Mouse (Mus musculus) spleen, adult 2 months (tissue): ENCODE data around the gene R3hdm4. TPM values are rescaled to one million over a fixed set of nuclear protein-coding genes. Genes with fewer than 3 reads are reported as not detected.
A peak's percentile ranks its signal among the peaks of the same experiment; 100 is the strongest.
"Not testable (repeated sequence)": the region's sequence is repeated elsewhere in the genome, so short reads cannot be mapped to it uniquely, and the experiment has no call there.

ENCODE experiments used
- DNase-seq, 2 experiments: peaks; one replicate each; pipeline versions ENCODE4 v3.0.0 to v3.0.0-alpha.2; 2012 to 2021; ENCODE audit warnings: low spot score in 2 of 2, low read depth in 1 of 2
- H3K27ac ChIP-seq: fragments of 200-500 bp; 2 replicates; pipeline ENCODE4 v1.5.1; 2012; ENCODE audit warnings: low read length, inconsistent platforms; ENCODE audit not compliant: insufficient read depth
- H3K27me3 ChIP-seq: fragments of 200-500 bp; 2 replicates; pipeline ENCODE4 v1.6.1; 2012; ENCODE audit warnings: mild to moderate bottlenecking, moderate library complexity, low read length, inconsistent platforms; ENCODE audit not compliant: control insufficient read depth, insufficient read depth
- H3K36me3 ChIP-seq: fragments of 200-500 bp; 2 replicates; pipeline ENCODE4 v1.6.1; 2012; ENCODE audit warnings: mild to moderate bottlenecking, low read length, inconsistent platforms; ENCODE audit not compliant: control insufficient read depth, insufficient read depth
- H3K4me1 ChIP-seq: fragments of 200-500 bp; 2 replicates; pipeline ENCODE4 v1.6.1; 2011; ENCODE audit warnings: inconsistent platforms; ENCODE audit not compliant: control insufficient read depth, insufficient read depth, insufficient read length
- H3K4me3 ChIP-seq: fragments of 200-500 bp; 2 replicates; pipeline ENCODE4 v1.5.1; 2011; ENCODE audit warnings: mild to moderate bottlenecking, inconsistent platforms; ENCODE audit not compliant: insufficient read depth, insufficient read length; ENCODE audit errors: extremely low read depth
- CTCF ChIP-seq: fragments of 200-500 bp; IDR thresholded peaks from 2 replicates; pipeline ENCODE4 v1.5.1; 2011; ENCODE audit warnings: mild to moderate bottlenecking, inconsistent platforms; ENCODE audit not compliant: insufficient read depth, insufficient read length, insufficient replicate concordance; ENCODE audit errors: extremely low read depth
- POLR2A ChIP-seq: fragments of 200-500 bp; IDR thresholded peaks from 2 replicates; pipeline ENCODE4 v1.6.1; 2011; ENCODE audit warnings: low read depth, low read length, inconsistent platforms
- WGBS: fragments of 180-500 bp; shearing (Covaris S2); methylation state at CpG from one replicate; pipeline ENCODE4 v1.1.7; 2018; 5-methylcytosine and 5-hydroxymethylcytosine counted together
- polyA plus RNA-seq: library from polyadenylated mRNA; depleted of rRNA; stranded (reverse); fragments of >200 nt; gene quantifications from 2 replicates; pipeline ENCODE4 v1.2.3, GENCODE M21; 2012

The R3hdm4 gene
- polyA plus RNA-seq, 1 experiment, result 117 TPM

DNA sequence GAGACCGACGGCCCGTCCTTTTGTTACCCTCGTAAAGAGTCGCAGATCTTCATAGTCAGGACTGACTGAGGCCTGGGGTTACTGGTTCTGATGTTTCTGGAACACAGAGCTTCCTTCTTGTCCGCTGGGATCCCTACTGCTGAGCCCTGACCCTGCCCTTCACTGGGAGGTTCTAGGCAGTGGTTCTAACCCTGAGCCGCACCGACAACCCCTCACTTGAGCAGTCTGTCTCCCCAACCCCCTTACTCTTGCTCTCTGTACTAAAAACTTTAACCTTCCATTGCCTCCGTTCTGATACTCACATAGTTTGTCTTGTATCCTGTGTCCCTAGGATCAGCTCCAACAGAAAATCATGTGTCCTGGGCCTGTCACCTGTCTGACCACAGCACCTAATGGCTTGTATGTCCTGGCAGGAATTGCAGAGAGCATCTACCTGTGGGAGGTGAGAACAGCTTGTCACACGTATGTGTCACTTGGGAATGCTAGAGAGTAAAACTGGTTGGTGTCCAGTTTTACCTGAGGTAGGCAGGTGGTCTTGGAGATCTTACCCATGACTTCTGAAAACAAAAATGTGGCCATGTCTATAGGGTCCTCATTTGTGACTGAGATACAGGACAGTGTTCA, 39.8 kb upstream of the R3hdm4 start:
- peaks cover 2% of the 10 kb centered on the region; the same call in 1 of the 2 replicates for H3K4me1 ChIP-seq
- no peak for DNase-seq
- 11% methylated on average over 10 of the region's 10 CpGs for WGBS
- peaks cover 15% of the 10 kb centered on the region for H3K36me3 ChIP-seq
- H3K4me3 ChIP-seq, result peak overlapping the region; percentile 77; the same call in 1 of the 2 replicates
- H3K27me3 ChIP-seq, result no peaks in the 10 kb centered on the region
- H3K27ac ChIP-seq, result no peak overlapping the region
- TF ChIP-seq POLR2A (no peak), CTCF (no peak)

DNA sequence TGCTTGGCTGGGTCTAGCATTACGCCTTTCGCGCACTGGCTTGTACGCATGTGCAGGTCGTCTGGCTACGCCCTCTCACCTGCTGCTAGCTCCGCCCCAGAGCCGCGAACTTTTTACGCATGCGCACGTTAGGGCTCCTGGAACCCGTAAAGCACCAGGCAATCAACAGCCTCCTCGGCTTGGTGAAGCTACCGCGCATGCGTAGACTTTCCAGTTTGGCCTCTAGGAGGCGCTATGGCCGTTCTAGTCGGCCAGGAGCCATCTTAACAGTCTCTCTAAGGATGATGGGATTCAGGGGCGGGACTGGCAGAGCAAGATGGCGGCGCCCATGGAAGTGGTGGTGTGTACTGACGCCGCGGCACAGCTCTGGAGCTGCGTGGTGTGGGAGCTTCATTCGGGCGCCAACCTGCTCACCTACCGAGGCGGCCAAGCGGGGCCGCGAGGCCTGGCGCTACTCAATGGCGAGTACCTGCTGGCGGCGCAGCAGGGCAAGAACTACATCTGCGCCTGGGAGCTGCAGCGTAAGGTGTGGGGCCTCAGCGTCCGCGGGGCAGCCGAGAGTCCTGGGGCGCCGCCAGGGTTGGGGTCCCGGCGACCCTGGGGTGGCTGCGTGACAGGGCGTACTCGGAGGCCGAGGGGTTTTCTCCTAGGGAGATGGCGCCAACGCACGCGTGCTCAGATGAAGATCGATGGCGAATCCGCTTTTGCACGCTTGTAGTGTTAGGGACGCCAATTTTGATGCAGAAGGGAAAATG, 39.0 kb upstream of the R3hdm4 start, which contains the start of gene Wdr18:
Gene Wdr18 (plus strand): TSS at position 306 of the 755 bp plus-strand sequence.
- Histone ChIP-seq H3K27me3 (no peaks in the 10 kb centered on the region), H3K4me3 (peak within 1 kb of the TSS; percentile 77), H3K4me1 (peaks cover 2% of the 10 kb centered on the region; the same call in 1 of the 2 replicates), H3K27ac (no peak within 1 kb of the TSS), H3K36me3 (peaks cover 10% of the 10 kb centered on the region)
- DNase-seq, result peak; percentile 99 to 100
- WGBS, result under 1% methylated on average over 61 of the region's 61 CpGs
- no peak; the same call in 1 of the 2 replicates for TF ChIP-seq POLR2A
- TF ChIP-seq CTCF, result peak; percentile 91; the same call in 1 of the 2 replicates

- 19% methylated on average over 10 of the region's 10 CpGs for WGBS
- not testable (repeated sequence) for H3K27ac ChIP-seq, H3K4me1 ChIP-seq, H3K4me3 ChIP-seq, H3K36me3 ChIP-seq, H3K27me3 ChIP-seq
- DNase-seq, result peak in 1 of 2 experiments; percentile 36
These were observed 38.4 kb upstream of the R3hdm4 start for GRCm38 (mm10) chr10:79959412-79959811.

DNA sequence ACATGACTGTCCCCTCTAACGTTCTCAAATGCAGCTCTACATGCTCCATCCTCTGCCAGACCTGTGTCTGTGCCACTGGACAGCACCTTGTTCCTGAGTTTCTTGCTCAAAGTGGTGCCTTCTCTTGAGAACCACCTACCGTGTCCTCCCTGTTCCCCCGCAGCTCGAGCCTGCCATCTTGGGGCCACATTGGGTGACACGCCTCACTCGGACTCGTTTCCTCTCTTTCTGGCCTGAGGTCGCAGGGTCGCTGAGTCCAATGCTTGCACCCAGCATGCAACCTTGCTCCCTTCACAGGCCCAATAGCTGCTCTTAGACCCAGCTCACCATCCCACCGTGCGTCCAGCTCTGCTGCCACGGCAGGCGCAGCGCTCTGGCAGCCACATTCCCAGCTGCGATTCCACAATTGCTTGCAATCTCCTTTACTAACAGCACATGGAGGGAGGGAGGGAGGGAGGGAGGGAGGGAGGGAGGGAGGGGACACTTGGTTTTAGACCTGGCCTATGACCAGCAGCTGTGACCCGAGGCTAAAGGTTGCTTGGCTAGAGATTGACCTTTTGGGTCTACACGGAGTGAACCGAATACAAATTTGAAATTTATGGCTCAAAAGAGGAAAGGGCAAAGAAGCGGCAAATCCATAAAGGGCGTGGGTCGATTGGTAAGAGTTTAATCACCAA, 37.3 kb upstream of the R3hdm4 start:
- H3K27me3 ChIP-seq, result no peaks in the 10 kb centered on the region
- H3K27ac ChIP-seq, result no peak overlapping the region
- peaks cover 2% of the 10 kb centered on the region; the same call in 1 of the 2 replicates for H3K4me1 ChIP-seq
- peaks cover 3% of the 10 kb centered on the region; the same call in 1 of the 2 replicates for H3K36me3 ChIP-seq
- no peak overlapping the region for H3K4me3 ChIP-seq
- DNase-seq, result peak; percentile 58 to 86
- TF ChIP-seq POLR2A (no peak), CTCF (peak; percentile 99)
- 25% methylated on average over 21 of the region's 21 CpGs for WGBS

GRCm38 (mm10) chr10:79956643-79957154, 35.7 kb upstream of the R3hdm4 start:
- Histone ChIP-seq H3K4me1 (peaks cover 2% of the 10 kb centered on the region; the same call in 1 of the 2 replicates), H3K27ac (no peak overlapping the region), H3K36me3 (peaks cover 2% of the 10 kb centered on the region; the same call in 1 of the 2 replicates), H3K4me3 (no peak overlapping the region), H3K27me3 (no peaks in the 10 kb centered on the region)
- DNase-seq, result no peak
- 84% methylated on average over 4 of the region's 4 CpGs for WGBS
- TF ChIP-seq CTCF (no peak), POLR2A (no peak)

DNA sequence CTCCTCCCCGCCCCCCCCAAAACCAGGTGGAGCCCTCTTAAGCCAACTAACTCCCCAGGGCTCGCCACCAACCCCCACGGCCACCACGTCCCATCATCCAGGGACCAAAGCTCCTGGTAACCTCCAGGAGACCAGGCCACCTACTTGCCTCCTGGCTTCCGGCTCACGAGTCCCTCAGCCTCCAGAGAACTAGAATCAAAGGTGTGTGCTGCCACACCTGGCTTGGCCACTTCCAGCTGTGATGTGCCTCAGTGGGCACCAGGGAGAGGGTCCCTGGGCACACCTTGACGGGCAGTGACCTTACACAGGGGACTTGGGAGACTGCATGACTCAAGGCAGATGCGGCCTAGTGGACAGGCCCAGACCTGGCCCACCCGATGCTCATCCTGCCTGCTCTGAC, 34.7 kb upstream of the R3hdm4 start:
- no peak overlapping the region for H3K4me3 ChIP-seq
- TF ChIP-seq POLR2A, result no peak
- H3K4me1 ChIP-seq, result peaks cover 2% of the 10 kb centered on the region; the same call in 1 of the 2 replicates
- peaks cover 7% of the 10 kb centered on the region for H3K36me3 ChIP-seq
- WGBS, result 87% methylated on average over 9 of the region's 9 CpGs
- no peak overlapping the region for H3K27ac ChIP-seq
- H3K27me3 ChIP-seq, result no peaks in the 10 kb centered on the region
- DNase-seq, result no peak
